Mouse (Mus musculus) right cerebral cortex, postnatal 10 days (tissue): ENCODE results near the gene Hnrnpul2.
A peak's percentile ranks its signal among the peaks of the same experiment; 100 is the strongest.
"Not testable (repeated sequence)": the region's sequence is repeated elsewhere in the genome, so short reads cannot be mapped to it uniquely, and the experiment has no call there.

Source experiments
- DNase-seq, 2 experiments: peaks; one replicate each; pipeline ENCODE4 v3.0.0; 2021; ENCODE audit warnings: low spot score in 2 of 2

Gene Hnrnpul2

DNA sequence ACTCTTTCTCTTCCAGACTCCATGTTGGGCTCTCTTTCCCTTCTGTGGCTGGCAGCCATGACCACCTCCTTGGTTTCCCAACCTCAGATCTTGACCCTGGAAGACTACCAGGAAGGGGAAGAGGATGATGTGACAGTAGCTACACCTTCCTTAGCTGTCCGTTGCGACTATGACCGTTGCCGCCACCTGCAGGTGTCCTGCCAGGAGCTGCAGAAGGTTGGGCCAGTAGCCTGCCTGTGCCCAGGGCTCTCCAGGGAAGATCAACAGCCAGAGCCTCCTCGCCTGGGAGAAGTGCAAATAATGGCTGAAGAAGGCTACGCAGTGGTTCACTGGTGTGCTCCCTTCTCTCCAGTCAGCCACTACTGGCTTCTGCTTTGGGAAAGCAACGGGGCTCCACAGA lies 31.8 kb downstream of the Hnrnpul2 start:
- DNase-seq: no peak

DNA sequence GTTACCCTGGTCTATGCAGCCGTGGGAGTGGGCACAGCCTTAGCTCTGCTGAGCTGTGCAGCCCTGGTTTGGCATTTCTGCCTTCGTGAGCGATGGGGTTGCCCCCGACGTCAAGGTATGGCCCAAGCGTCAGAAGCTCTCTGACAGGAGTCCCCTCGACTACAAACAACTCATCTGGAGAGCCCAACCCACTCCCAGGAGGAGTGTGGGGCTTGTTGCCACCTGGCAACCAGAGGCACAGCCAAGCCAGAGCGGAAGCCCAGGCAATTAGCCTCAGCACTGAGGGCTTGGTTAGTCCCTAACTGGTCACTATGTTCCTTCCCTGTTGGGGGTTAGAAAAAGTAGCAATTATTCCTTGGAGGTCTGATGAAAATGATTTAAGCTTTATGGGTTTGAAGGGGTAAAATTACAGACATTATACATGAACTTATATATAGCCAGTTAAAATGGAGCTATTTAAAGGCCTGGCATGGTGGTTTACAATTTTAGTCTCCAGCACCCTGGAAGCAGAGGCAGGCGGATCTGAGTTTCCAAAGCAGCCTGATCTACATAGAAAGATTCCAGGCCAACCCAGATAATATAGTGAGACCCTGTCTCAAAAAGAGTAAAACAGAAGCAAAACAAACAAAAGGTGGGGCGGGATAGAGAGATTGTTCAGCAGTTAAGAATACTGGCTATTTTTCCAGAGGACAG lies 32.6 kb downstream of the Hnrnpul2 start:
- DNase-seq: peak in 1 of 2 experiments; percentile 33

DNA sequence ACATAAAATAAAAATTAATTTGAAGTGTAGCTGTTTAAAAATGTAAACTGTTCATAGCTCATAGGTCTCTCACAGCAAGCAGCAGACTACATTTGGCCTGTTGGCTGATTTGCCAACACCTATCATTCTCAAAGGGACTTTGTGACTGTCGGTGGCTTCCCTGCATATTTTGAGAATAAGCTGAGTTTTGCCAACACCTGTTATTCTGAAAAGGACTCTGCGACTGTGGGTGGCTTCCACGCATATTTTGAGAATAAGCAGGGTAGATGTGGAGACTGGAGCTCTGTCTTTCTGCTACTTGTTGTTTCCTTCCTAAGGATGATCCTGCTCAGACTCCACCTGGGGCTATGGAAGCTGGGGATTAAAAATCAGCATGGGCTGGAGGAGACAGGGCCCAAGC lies 33.3 kb downstream of the Hnrnpul2 start:
- DNase-seq: peak in 1 of 2 experiments; percentile 36

DNA sequence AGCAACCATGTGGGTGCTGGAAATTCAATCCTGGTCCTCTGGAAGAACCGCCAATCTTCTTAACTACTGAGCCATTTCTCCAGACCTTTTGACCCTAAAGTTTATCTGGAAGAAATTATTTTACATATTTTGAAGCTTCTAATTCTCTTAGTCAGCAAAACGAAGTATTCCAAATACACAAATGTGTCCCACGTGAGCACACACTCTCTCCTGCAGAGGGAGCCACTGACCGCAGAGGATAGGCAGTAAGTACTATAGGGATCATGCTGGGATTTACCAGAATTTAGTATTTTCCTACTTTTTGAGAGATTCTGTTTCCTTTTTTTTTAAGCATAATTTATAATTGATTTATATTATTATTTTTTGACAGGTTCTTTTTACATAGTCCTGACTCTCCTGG lies 37.9 kb downstream of the Hnrnpul2 start:
- peak in 1 of 2 experiments; percentile 56 for DNase-seq

DNA sequence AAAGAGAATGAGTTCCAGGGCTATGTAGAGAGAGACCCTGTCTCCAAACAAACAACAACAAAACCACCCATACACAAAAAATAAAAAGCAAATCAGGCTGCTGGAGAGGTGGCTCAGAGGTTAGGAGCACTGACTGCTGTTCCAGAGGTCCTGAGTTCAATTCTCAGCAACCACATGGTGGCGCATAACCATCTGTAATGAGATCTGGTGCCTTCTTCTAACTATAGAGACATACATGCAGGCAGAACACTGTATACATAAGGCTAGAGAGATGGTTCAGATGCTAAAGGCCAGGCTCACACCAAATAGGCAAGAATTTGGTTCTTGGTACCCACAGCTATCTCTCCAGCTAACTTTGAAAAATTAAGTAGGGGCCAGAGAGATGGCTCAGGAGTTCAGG lies 39.2 kb downstream of the Hnrnpul2 start:
- DNase-seq: no peak

DNA sequence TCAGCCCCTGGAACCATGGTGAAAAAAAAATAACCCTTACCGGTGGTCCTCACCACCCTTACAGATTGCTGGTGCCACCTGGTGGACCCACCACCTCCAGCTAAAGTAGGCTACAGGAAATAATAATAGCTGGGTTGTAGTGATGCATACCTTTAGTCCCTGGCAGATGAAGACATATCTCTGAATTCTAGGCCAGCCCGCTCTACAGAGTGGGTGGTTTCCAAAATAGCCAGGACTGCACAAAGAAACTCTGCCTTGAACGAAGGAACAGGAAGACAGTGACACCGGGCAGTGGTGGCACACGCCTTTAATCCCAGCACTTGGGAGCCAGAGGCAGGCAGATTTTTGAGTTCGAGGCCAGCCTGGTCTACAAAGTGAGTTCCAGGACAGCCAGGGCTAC lies 44.5 kb downstream of the Hnrnpul2 start:
- DNase-seq: no peak

DNA sequence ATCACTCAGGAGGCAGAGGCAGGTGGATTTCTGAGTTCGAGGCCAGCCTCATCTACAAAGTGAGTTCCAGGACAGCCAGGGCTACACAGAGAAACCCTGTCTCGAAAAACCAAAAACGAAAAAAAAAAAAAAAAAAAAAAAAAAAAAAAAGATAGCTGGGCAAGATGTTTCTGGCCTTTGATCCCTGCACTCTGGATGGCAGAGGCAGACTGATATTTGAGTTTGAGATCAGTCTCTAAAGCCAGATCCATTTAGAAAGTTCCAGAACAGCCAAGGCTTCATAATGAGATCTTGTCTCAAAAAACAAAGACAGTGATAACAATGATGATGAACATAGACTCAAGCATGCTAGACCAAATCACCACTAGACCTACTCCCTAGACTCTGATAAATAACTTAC lies 50.6 kb downstream of the Hnrnpul2 start:
- not testable (repeated sequence) for DNase-seq

DNA sequence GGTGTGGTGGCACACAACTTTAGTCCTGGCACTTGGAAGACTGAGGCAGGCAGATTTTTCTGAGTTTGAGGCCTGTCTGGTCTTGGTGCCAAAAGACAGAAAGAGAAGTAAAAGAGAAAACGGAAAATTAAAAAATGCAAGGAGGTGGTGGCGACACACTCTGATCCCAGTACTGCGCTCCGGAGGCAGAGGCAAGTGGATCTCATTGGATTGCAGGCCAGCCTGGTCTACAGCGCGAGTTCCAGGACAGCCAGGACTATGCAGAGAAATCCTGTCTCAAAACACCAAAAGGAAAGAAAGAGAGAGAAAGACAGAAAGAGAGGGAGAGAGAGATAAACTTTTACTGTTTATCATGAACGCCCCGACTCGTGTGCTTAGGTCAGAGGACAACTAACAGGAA lies 51.0 kb downstream of the Hnrnpul2 start:
- no peak for DNase-seq

DNA sequence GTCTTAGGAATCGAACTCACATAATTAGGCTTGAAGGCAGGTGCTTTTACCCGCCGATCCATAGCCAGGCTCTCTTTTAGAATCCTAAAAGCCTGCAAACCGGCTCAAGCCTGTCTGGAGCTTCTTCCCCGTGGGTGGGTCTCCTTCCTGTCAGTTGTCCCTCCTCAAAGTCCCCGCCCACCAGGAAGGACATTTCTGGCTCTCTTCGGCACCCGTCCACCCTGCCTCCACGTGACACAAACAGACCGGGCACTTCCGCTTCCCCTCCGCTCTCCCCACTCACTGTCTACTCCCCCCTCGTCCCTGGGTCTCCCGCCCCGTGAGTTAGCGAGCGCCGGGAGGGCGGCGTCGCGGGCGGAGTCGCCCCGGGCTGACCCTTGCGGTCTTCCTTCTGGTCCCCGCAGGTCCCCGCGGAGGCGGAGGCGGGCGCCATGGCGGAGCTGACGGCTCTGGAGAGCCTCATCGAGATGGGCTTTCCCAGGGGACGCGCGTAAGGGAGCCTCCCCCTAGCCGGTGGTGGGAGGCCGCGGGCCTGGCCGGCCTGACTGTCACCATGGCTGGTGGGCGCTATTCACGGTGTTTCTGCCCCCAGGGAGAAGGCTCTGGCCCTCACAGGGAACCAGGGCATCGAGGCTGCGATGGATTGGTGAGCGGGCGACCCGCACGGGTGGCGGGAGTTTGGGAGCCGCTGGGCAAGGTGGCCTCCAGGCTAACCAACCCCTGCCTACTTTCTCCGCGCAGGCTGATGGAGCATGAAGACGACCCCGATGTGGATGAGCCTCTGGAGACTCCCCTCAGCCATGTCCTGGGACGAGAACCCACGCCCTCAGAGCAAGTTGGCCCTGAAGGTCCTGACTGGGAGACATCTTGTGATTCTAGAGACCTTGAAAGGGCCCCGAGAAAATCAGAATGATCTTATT lies 51.7 kb downstream of the Hnrnpul2 start, which contains the start of gene Ubxn1:
Gene Ubxn1 (plus strand): TSS at position 230 of the 920 bp plus-strand sequence.
- DNase-seq: peak; percentile 99

DNA sequence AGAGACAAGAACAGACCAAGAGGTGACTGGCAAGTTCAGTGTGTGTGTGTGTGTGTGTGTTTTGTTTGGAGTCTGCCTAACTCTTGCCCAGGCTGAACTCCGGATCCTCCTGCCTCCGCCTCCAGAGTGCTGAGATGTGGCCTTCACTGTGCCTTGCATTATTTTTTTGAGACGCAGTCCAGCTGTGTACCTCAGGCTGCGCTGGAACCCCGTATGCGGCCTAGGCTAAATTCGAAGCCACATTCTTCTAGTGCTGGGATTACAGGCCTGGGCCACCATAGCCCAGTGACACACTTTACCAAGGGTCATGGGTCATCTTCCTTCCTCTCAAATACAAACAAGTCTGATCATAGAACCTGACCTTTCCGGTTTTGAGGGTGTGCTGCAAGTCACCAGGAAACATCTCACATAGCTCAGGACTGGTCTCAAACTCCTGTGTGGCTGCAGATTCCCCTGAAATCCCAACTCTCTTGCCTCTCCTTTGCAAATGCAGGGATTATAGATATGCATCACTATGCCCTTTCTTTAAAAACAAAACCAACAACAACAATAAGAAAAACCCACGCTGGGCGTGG lies 52.5 kb downstream of the Hnrnpul2 start:
- DNase-seq: no peak

DNA sequence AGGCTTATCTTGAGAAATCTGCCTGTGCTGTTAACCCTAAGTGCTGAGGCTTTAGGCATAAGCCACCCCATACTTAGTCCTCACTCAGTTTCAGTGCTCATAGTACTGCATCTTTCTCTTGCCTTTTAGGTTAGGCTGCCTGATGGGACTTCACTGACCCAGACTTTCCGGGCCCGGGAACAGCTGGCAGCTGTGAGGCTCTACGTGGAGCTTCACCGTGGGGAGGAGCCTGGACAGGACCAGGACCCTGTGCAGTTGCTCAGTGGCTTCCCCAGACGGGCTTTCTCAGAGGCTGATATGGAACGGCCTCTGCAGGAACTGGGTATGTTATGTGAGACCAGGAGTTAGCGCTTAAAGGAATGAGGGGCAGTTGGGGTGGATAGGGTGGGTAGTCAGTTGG lies 55.2 kb downstream of the Hnrnpul2 start:
- DNase-seq: no peak

DNA sequence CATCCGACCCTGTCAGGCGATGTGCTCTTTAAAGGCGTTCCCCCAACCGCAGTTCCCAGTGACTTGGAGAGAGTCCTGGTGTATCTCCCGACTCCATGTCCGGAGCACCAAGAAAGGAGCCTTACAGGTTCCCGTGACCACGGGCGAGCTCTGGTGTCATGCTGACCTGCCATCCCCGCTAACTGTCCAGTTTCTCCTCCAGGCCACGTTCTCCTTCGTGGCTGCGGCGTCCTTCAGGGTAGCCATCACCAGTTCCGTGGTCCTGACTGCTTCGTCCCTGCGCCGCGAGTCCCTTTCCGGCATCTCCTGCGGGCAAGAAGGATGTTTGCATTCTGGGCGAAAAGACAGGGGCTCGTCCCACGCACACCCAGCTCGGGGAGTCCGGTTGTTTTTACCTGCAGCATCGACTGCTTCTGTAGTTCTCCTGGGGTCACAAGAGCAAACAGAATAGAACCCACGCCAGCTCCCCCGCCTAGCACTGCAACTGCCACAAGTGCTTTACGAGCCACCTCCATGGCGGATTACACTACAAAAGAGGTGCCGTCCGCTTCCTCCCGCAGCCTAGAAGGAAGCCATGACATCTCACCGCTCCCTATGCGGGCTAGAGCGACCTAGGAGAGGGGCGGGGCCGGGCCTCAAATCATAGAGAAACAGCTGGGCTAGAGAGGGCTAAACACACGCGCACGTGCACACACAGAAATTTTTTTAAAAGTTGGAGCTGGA lies 60.7 kb downstream of the Hnrnpul2 start, which contains the start of gene Uqcc3:
Gene Uqcc3 (minus strand): TSS at position 613 of the 723 bp plus-strand sequence.
- DNase-seq: peak; percentile 92 to 94

DNA sequence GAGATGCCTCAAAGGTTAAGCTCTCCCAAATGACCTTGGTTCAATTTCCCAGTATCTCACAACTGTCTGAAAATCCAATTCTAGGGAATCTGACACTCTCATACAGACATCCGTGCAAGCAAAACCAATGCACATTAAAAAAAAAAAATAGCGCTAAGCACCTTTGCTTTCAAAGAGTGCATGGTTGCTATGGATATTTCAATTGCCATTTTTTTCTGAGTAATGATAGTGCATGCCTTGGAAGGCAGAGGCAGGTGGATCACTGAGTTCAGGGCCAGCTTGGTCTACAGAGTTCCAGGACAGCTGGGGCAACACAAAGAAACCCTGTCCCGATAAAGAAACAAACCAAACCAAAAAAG lies 61.2 kb downstream of the Hnrnpul2 start:
- DNase-seq: no peak

DNA sequence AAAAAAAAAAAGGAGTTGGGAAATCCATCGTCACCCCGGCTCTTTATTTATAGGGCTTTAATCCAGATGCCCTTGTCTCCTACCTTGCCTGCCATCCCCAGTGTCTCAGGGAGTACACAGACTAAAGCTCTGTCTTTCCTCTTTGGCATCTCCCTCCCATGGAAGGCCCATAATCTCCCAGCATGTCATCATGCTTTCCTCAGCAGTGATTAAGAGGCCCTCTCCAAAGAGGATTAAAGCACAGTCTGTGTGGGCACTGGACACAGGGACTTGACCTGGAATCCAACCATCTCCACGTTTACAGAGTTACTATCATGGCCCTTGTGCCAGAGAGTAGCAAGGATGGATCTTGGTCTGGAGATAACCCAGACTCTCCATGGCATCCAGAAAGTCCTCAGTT lies 63.8 kb downstream of the Hnrnpul2 start, which contains the start of the genes Lbhd1 and Gm49403:
Gene Lbhd1 (plus strand): TSS at position 117 of the 400 bp plus-strand sequence.
Gene Gm49403 (plus strand): TSS at position 315 of the 400 bp plus-strand sequence.
- DNase-seq: no peak
